Mouse (Mus musculus) gastrocnemius, adult 2 months (tissue): ENCODE results near the gene Trp53rkb. TPM values are rescaled to one million over a fixed set of nuclear protein-coding genes. Genes with fewer than 3 reads are reported as not detected.
"Not testable (repeated sequence)": the region's sequence is repeated elsewhere in the genome, so short reads cannot be mapped to it uniquely, and the experiment has no call there.

Source experiments
- DNase-seq: peaks from one replicate; pipeline ENCODE4 v3.0.0; 2022
- H3K27ac ChIP-seq: fragments of 200-600 bp; 2 replicates; pipeline ENCODE4 v1.8.1; 2022; ENCODE audit warnings: mild to moderate bottlenecking
- H3K4me3 ChIP-seq: fragments of 200-600 bp; 2 replicates; pipeline ENCODE4 v1.8.1; 2022; ENCODE audit warnings: mild to moderate bottlenecking, moderate library complexity
- CTCF ChIP-seq: fragments of 200-600 bp; IDR thresholded peaks from 2 replicates; pipeline ENCODE4 v1.8.1; 2022; ENCODE audit warnings: antibody characterized with exemption, mild to moderate bottlenecking, moderate library complexity
- intact Hi-C: fragments of 180-260 bp; cut with DNase I; formaldehyde crosslinking; loops from one replicate; pipeline ENCODE4 v1.15.1; 2025
- long read RNA-seq, 2 experiments: library from polyadenylated mRNA; stranded (forward); transcript quantifications; one replicate each; pipeline ENCODE4 v2.0.0; 2021
- total RNA-seq, 2 experiments: library from RNA; stranded (reverse); gene quantifications; 2 replicates each; pipeline ENCODE4 v1.2.3; 2021

Trp53rkb gene
- total RNA-seq, result 1 to 10 TPM; 2.2 to 3.1 TPM
- long read RNA-seq, experiment 1, full-length matches to known transcripts, result 14 of 14 reads
- long read RNA-seq, experiment 1, partial matches to known transcripts, result 0 of 14 reads
- long read RNA-seq, experiment 1, other reads (novel, unspliced or antisense), result 0 of 14 reads
- long read RNA-seq, experiment 2, full-length matches to known transcripts, result 9 of 10 reads
- long read RNA-seq, experiment 2, partial matches to known transcripts, result 0 of 10 reads
- long read RNA-seq, experiment 2, other reads (novel, unspliced or antisense), result 1 of 10 reads

- no peak for DNase-seq
- intact Hi-C loops, result no loop called here
- Histone ChIP-seq H3K27ac (peak within 1 kb of the TSS; percentile 91), H3K4me3 (peak within 1 kb of the TSS; percentile 84)
- TF ChIP-seq CTCF, result no peak
Observed at GRCm38 (mm10) chr2:166792355-166792754, at the start of gene Trp53rkb. Trp53rkb (plus strand) TSS chr2:166792531.

- H3K4me3 ChIP-seq, result no peak overlapping the region
- TF ChIP-seq CTCF, result no peak
- intact Hi-C loops, result no loop called here
- no peak overlapping the region for H3K27ac ChIP-seq
- peak; percentile 21 for DNase-seq
Observed at GRCm38 (mm10) chr2:166743504-166743903, 48.8 kb upstream of the Trp53rkb start.

- DNase-seq, result peak; percentile 63
- no peak for TF ChIP-seq CTCF
- no peak overlapping the region for H3K4me3 ChIP-seq
- H3K27ac ChIP-seq, result no peak overlapping the region
- intact Hi-C loops, result no loop called here
Observed at GRCm38 (mm10) chr2:166744433-166744832, 47.9 kb upstream of the Trp53rkb start.

- Histone ChIP-seq H3K27ac (no peak overlapping the region), H3K4me3 (no peak overlapping the region)
- intact Hi-C loops, result no loop called here
- DNase-seq, result no peak
- no peak for TF ChIP-seq CTCF
Observed at GRCm38 (mm10) chr2:166745849-166746248, 46.5 kb upstream of the Trp53rkb start.

- H3K27ac ChIP-seq, DNase-seq, H3K4me3 ChIP-seq, intact Hi-C loops: not testable (repeated sequence)
Observed at GRCm38 (mm10) chr2:166746261-166746913, 45.9 kb upstream of the Trp53rkb start.

GRCm38 (mm10) chr2:166750620-166751191 is 41.6 kb upstream of the Trp53rkb start:
- no peak for DNase-seq
- Histone ChIP-seq H3K4me3 (no peak overlapping the region), H3K27ac (no peak overlapping the region)
- intact Hi-C loops, result no loop called here
- no peak for TF ChIP-seq CTCF

GRCm38 (mm10) chr2:166754194-166754593 is 38.1 kb upstream of the Trp53rkb start:
- no peak for DNase-seq
- H3K27ac ChIP-seq, result no peak overlapping the region
- TF ChIP-seq CTCF, result no peak
- intact Hi-C loops, result no loop called here
- no peak overlapping the region for H3K4me3 ChIP-seq

- TF ChIP-seq CTCF, result no peak
- DNase-seq, result no peak
- intact Hi-C loops, result no loop called here
- no peak overlapping the region for H3K4me3 ChIP-seq
- H3K27ac ChIP-seq, result no peak overlapping the region
Observed at GRCm38 (mm10) chr2:166754760-166755159, 37.6 kb upstream of the Trp53rkb start.

- no peak for DNase-seq
- H3K4me3 ChIP-seq, result no peak overlapping the region
- intact Hi-C loops, result no loop called here
- H3K27ac ChIP-seq, result no peak overlapping the region
- no peak for TF ChIP-seq CTCF
Observed at GRCm38 (mm10) chr2:166757969-166758368, 34.4 kb upstream of the Trp53rkb start.

GRCm38 (mm10) chr2:166764051-166764450 is 28.3 kb upstream of the Trp53rkb start:
- TF ChIP-seq CTCF, result no peak
- DNase-seq, result no peak
- no peak overlapping the region for H3K27ac ChIP-seq
- intact Hi-C loops, result no loop called here
- H3K4me3 ChIP-seq, result no peak overlapping the region

- TF ChIP-seq CTCF, result no peak
- no peak overlapping the region for H3K4me3 ChIP-seq
- H3K27ac ChIP-seq, result no peak overlapping the region
- no peak for DNase-seq
- intact Hi-C loops, result no loop called here
Observed at GRCm38 (mm10) chr2:166767591-166767990, 24.7 kb upstream of the Trp53rkb start.

- no peak for TF ChIP-seq CTCF
- DNase-seq, result peak; percentile 65
- H3K4me3 ChIP-seq, result no peak overlapping the region
- intact Hi-C loops, result loop anchor here (5.0 kb wide), 1 partner anchor 39 kb away; no protein-coding TSS in a partner anchor
- H3K27ac ChIP-seq, result peak overlapping the region; percentile 57; the same call in 1 of the 2 replicates
Observed at GRCm38 (mm10) chr2:166771396-166771795, 20.9 kb upstream of the Trp53rkb start.

- TF ChIP-seq CTCF, result no peak
- no peak for DNase-seq
- no peak overlapping the region for H3K4me3 ChIP-seq
- intact Hi-C loops, result loop anchor here (5.0 kb wide), 1 partner anchor 41 kb away; no protein-coding TSS in a partner anchor
- no peak overlapping the region for H3K27ac ChIP-seq
Observed at GRCm38 (mm10) chr2:166773587-166773986, 18.7 kb upstream of the Trp53rkb start.
